ENCODE assay signal across 14 mouse cellular contexts in the genomic region with DNA sequence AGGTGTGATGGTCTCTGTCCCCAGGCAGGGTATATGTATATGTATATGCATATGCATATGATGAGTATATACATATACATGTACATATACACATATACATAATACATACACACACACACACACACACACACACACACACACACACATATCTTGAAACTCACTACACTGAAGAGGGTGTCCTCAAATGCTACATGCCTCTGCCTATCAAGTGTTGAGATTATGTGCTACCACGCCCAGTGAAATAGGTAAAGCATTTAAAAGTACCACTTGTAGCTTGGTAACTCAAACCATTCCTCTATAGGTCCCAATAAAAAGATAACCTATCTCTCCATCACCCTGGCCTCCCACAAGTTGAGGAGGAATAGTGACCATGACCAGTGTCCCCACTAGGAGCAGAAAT.
"Had no signal": no experiment of that assay in that cellular context is flagged by ENCODE, and none has a peak within 500 bp of the region (broad histone marks: within the 10 kb centered on the region; RNA-seq: fewer than 3 reads in every experiment).

No protein-coding gene starts in this region.

- H3K27me3 ChIP-seq: lung, embryonic 15.5 days; megakaryocyte, embryonic 14.5 days; midbrain, embryonic 15.5 days; neural tube, embryonic 13.5 days had no signal

- H3K27ac ChIP-seq: limb, embryonic 12.5 days; lung, embryonic 15.5 days; macrophage; midbrain, embryonic 15.5 days had no signal

- H3K4me2 ChIP-seq: limb, embryonic 12.5 days; lung, embryonic 15.5 days; midbrain, embryonic 11.5 days; midbrain, embryonic 15.5 days; neural tube, embryonic 13.5 days had no signal

- H3K9me3 ChIP-seq: limb, embryonic 12.5 days; lung, embryonic 15.5 days; midbrain, embryonic 15.5 days; neural tube, embryonic 13.5 days had no signal

- ATAC-seq: midbrain, embryonic 15.5 days had no signal

- H3K4me3 ChIP-seq: limb, embryonic 12.5 days; lung, embryonic 15.5 days; megakaryocyte, embryonic 14.5 days; midbrain, embryonic 15.5 days; neural tube, embryonic 13.5 days had no signal

- H3K36me3 ChIP-seq: limb, embryonic 12.5 days; lung, embryonic 15.5 days; midbrain, embryonic 15.5 days; neural tube, embryonic 13.5 days had no signal

- H3K9ac ChIP-seq: limb, embryonic 12.5 days; lung, embryonic 15.5 days; midbrain, embryonic 15.5 days; neural tube, embryonic 13.5 days had no signal

- H3K4me1 ChIP-seq: lung, embryonic 15.5 days; megakaryocyte, embryonic 14.5 days had no signal

- DNase-seq: kidney, adult 8-10 months; kidney, postnatal 25 days; lung, postnatal 14 days; retina, postnatal 1 day; right cerebral cortex, postnatal 4 days; thymus, adult 18-20 months; thymus, postnatal 14 days had no signal
